Mouse (Mus musculus) stomach, embryonic 16.5 days (tissue): Measurements from ENCODE around the gene Kars. TPM values are rescaled to one million over a fixed set of nuclear protein-coding genes. Genes with fewer than 3 reads are reported as not detected.

Experiments used
- ATAC-seq: fragments of 200-750 bp; cut with Nextera tagmentation; 2 replicates; pipeline ENCODE4 v1.8.0; 2017; ENCODE audit warnings: moderate number of reproducible peaks, moderate TSS enrichment; ENCODE audit not compliant: insufficient read depth, low FRiP score
- H3K27ac ChIP-seq: fragments of 300-500 bp; sonication (generic); 2 replicates; pipeline ENCODE4 v1.5.1; 2014; ENCODE audit warnings: low read length
- H3K27me3 ChIP-seq: fragments of 300-500 bp; sonication (generic); 2 replicates; pipeline ENCODE4 v1.6.1; 2014; ENCODE audit warnings: low read length, control low read depth, mixed read lengths; ENCODE audit not compliant: control insufficient read depth, insufficient read depth
- H3K36me3 ChIP-seq: fragments of 300-500 bp; sonication (generic); 2 replicates; pipeline ENCODE4 v1.6.1; 2014; ENCODE audit warnings: low read length; ENCODE audit not compliant: control insufficient read depth, insufficient read depth
- H3K4me1 ChIP-seq: fragments of 300-500 bp; sonication (generic); 2 replicates; pipeline ENCODE4 v1.6.1; 2014; ENCODE audit warnings: low read length, control low read depth, mixed read lengths; ENCODE audit not compliant: control insufficient read depth, insufficient read depth
- H3K4me2 ChIP-seq: fragments of 300-500 bp; sonication (generic); 2 replicates; pipeline ENCODE4 v1.6.1; 2014; ENCODE audit warnings: low read depth, low read length, mixed read lengths
- H3K4me3 ChIP-seq: fragments of 300-500 bp; sonication (generic); replicated peaks from 2 replicates; pipeline ENCODE4 v1.5.1; 2014; ENCODE audit warnings: mild to moderate bottlenecking, low read length
- H3K9ac ChIP-seq: fragments of 300-500 bp; sonication (generic); 2 replicates; pipeline ENCODE4 v1.6.1; 2014; ENCODE audit warnings: low read length
- H3K9me3 ChIP-seq: fragments of 300-500 bp; sonication (generic); replicated peaks from 2 replicates; pipeline ENCODE4 v1.6.1; 2016; ENCODE audit warnings: low read length, control low read depth; ENCODE audit not compliant: control insufficient read depth
- WGBS: fragments of 180-500 bp; shearing (Covaris S2); extraction: QIAGEN DNeasy Blood & Tissue Kit; methylation state at CpG from one replicate; pipeline ENCODE4 v1.1.7; 2014; 5-methylcytosine and 5-hydroxymethylcytosine counted together
- polyA plus RNA-seq: library from polyadenylated mRNA; unstranded; fragments of >200 nt; fragmentation: Nextera tagmentation; extraction: Ambion mirVana; gene quantifications from 2 replicates; pipeline ENCODE4 v1.2.1, GENCODE M21; 2015

Kars gene
- polyA plus RNA-seq, 1 experiment from 2014 or later, result 181 TPM

DNA sequence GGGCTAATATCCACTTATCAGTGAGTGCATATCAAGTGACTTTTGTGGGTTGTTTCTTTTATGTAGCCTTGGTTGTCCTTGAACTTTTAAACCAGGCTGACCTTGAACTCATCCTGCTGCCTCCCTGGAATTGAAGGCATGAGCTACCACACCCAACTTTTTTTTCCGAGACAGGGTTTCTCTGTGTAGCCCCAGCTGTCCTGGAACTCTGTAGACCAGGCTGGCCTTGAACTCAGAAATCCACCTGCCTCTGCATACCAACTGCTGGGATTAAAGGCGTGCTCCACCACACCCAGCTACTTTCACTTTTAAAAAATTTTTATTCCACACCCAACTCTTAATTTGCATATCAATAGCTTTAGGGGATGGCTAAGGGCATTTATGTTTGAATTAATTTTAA, 67.6 kb downstream of the Kars start:
- no peak for ATAC-seq
- WGBS, result 92% methylated on average over 2 of the region's 2 CpGs
- Histone ChIP-seq H3K27me3 (no peaks in the 10 kb centered on the region), H3K36me3 (0 out of 2 replicates have a peak, but pooled peaks cover 4% of the 10 kb centered on the region), H3K9me3 (no peaks in the 10 kb centered on the region), H3K9ac (no peak overlapping the region), H3K4me2 (no peak overlapping the region), H3K4me1 (peaks cover 10% of the 10 kb centered on the region), H3K27ac (no peak overlapping the region), H3K4me3 (no peak overlapping the region)

Other genes starting within 250 kb of the Kars start
- gene Cfdp1, start 157.0 kb downstream of the Kars start, polyA plus RNA-seq, result 179 and 197 TPM in 2 replicates
- gene Tmem170, start 134.6 kb downstream of the Kars start, polyA plus RNA-seq, result 9.5 and 10.6 TPM in 2 replicates
- 1.3 and 1.6 TPM in 2 replicates for gene Chst5, start 100.9 kb downstream of the Kars start, polyA plus RNA-seq
- 12.9 and 13.0 TPM in 2 replicates for gene Tmem231, start 77.4 kb downstream of the Kars start, polyA plus RNA-seq
- 186 and 199 TPM in 2 replicates for gene Gabarapl2, start 70.6 kb downstream of the Kars start, polyA plus RNA-seq
- gene Adat1, start 19.0 kb downstream of the Kars start, polyA plus RNA-seq, result 7.5 and 8.3 TPM in 2 replicates
- gene Terf2ip, start 75 bp upstream of the Kars start, polyA plus RNA-seq, result 20.4 and 20.5 TPM in 2 replicates
- 0.50 and 0.57 TPM in 2 replicates for gene Gm6793, start 3.7 kb upstream of the Kars start, polyA plus RNA-seq